Mouse (Mus musculus) kidney, postnatal 4 days (tissue): ENCODE results near the gene Tmprss9.
"Not testable (repeated sequence)": the region's sequence is repeated elsewhere in the genome, so short reads cannot be mapped to it uniquely, and the experiment has no call there.

Experiments used
- DNase-seq, 2 experiments: peaks; one replicate each; pipeline ENCODE4 v3.0.0; 2021; ENCODE audit warnings: mixed read lengths in 2 of 2

Gene Tmprss9

GRCm38 (mm10) chr10:80871581-80871980 is at the start of gene Tmprss9:
Tmprss9 (plus strand) TSS chr10:80871848.
- peak; percentile 30 to 50 for DNase-seq

DNA sequence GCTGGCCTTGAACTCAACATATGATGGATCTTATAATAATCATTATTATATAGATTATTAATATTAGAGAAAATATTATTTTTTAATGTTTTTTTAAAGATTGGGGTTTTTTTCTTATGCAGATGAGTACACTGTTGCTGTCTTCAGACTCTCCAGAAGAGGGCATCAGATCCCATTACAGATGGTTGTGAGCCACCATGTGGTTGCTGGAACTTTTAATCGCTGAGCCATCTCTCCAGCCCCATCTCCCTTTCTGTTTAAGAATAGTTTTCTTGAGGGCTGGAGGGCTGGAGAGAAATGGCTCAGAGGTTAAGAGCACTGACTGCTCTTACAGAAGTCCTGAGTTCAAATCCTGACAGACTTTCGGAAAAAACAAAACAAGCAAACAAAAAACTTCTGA is 49.7 kb upstream of the Tmprss9 start:
- DNase-seq, result no peak

DNA sequence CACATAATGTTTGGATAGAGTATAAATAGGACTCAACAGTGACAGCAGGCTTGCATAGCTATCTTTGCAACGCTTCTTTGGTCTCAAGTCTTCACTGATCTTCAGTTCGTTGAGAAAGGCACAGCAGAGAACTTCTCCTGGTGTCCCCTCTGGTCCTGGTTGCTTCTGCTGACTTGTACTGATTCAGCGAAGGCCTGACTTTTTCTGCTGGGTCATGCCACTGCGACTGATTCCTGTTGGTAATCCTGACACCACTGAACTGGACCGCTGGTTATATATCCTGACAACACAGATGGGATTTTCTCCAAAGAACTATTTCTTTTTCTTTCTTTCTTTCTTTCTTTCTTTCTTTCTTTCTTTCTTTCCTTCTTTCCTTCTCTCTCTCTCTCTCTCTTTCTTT is 49.1 kb upstream of the Tmprss9 start:
- DNase-seq, result no peak

DNA sequence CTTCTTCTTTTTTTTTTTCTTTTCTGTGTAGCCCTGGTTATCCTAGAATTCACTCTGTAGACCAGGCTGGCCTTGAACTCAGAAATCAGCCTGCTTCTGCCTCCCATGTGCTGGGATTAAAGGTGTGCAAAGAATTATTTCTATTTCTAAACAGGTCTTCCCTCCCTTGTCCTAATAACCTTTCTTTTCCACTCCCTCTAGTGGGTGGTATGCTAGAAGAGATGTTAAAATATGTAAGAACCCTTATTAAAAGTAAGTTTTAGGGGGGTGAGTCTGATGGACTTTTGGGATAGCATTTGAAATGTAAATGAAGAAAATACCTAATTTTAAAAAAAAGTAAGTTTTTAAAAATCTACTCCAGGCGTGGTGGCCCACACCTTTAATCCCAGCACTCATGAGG is 48.3 kb upstream of the Tmprss9 start:
- no peak for DNase-seq

DNA sequence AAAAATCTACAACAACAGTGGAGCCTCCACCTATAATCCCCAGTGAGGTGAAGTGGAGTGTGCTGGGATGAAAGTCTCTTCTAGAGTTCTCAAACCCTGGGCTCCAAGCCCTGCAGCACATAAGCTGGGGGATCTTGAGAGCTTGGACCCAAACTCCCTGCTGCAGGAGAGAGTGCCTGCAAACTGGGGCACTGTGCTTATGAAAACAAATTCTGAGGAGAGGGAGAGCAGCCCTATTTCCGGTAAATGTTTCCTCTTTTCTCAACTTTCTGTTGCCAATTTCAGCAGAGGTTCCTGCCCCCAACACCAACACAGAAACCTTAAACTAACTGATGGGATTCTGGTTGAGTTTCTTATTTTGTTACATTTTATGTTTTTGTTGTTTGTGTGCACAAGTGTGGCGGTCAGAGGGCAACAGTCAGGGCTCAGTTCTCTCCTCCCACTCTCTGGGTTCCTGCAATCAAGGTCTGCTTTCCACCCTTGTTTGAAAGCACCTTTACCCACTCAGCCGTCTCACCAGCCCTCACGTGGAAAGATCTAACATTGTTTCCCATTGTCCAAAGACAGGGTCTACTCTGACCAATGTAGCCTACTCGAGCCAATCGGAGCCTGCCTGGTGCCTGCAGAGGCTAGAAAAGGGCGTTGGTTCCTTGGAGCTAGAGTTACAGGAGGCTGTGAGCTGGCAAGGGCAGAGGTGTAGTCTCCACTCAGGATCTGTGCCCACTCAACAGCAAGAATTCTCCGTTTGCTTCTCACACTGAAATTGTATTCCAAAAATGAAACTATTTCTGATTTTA is 47.6 kb upstream of the Tmprss9 start:
- no peak for DNase-seq

GRCm38 (mm10) chr10:80824827-80825226 is 46.8 kb upstream of the Tmprss9 start:
- no peak for DNase-seq

GRCm38 (mm10) chr10:80826151-80827062 is 45.2 kb upstream of the Tmprss9 start, which contains the start of gene Oaz1:
Oaz1 (plus strand) TSS chr10:80826656.
- peak; percentile 98 to 99 for DNase-seq

GRCm38 (mm10) chr10:80827063-80827869 is 44.4 kb upstream of the Tmprss9 start:
- no peak for DNase-seq

- DNase-seq, result no peak
Measured at GRCm38 (mm10) chr10:80827870-80828420, 43.7 kb upstream of the Tmprss9 start.

GRCm38 (mm10) chr10:80828587-80828986 is 43.1 kb upstream of the Tmprss9 start:
- not testable (repeated sequence) for DNase-seq

- no peak for DNase-seq
Measured at GRCm38 (mm10) chr10:80829359-80830278, 42.0 kb upstream of the Tmprss9 start.

- DNase-seq, result peak; percentile 83 to 90
Measured at GRCm38 (mm10) chr10:80831136-80831535, 40.5 kb upstream of the Tmprss9 start.

- no peak for DNase-seq
Measured at GRCm38 (mm10) chr10:80832818-80833217, 38.8 kb upstream of the Tmprss9 start.

DNA sequence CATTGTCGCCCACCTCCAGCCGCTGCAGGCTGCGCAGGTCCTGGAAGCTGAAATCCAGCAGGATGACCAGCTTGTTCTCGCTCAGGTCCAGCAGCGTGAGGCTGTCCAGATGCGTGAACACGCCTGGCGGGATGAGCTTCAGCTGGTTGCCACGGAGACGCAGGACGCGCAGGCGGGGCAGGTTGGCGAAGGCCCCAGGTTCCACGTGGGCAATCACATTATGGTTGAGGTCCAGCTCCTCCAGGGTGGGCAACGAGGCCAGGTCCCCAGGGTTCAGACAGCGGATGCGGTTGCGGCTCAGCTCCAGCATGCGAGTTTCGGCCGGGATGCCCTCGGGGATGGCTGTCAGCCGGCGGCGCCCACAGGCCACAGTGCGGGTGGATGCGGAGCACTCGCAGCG is 36.0 kb upstream of the Tmprss9 start:
- DNase-seq, result no peak

DNA sequence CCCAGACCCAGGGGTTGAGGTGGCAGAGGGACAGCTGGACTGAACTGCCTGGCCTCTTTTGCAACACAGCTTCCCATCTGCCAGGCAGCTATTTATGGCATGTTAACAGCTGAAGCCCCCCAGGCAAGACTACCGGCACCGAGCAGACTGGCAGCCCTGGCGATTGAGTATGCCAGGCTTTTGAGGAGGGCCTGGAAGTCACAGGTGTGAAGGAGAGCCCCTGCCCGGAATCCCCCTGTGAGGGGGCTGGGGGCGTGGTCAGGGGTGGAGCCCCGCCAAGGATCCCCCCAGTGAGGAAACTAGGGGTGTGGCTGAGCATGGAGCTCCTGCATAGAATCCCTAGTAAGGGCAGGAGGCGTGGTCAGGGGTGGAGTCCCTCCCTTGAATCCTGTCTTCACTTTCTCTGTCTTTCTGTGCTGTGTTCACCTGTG is 34.7 kb upstream of the Tmprss9 start:
- DNase-seq, result no peak

- DNase-seq, result no peak
Measured at GRCm38 (mm10) chr10:80837827-80838226, 33.8 kb upstream of the Tmprss9 start.

GRCm38 (mm10) chr10:80838346-80838912 is 33.2 kb upstream of the Tmprss9 start:
- DNase-seq, result no peak

DNA sequence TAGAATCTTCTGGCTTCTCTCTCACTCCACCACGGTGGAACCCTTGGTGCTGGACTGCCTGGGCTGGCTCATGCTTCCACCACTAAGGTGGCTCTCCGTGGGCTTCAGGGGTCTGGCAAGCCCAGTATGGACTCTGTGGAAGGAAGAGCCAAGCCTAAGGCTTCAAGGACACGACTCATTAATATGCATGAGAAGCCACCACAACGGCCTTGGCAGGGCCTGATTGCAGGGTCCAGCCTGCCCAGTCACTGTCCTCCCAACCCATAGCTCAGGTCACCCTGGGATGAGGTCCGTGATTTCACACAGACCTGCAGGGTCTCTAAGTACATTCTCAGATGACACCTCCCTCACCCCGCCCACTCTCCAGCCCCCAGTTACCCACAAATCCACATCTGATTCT is 31.8 kb upstream of the Tmprss9 start:
- no peak for DNase-seq

DNA sequence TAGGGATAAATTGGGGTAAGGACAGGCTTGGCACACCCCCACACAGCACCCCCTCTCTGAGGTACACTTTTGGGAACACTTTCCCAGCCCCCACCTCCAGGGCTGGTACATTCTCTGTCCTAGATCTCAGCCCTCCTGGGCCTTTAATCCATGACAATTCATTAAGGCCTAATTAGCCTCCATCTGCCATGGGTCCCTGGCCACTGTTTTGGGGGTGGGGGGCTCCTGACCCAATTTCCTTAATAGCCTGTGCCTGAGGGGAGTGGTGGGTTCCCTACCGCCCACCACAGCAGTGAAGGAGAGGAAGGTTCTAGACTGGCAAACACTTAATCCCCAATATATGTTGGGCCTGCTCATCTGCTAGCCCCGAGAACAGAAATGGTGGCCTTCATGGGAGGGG is 30.0 kb upstream of the Tmprss9 start:
- no peak for DNase-seq

GRCm38 (mm10) chr10:80842334-80842733 is 29.3 kb upstream of the Tmprss9 start:
- no peak for DNase-seq
